Mouse (Mus musculus) layer of hippocampus, adult 11-12 months (tissue): ENCODE measurements around the gene Alyref.

Experiments
- DNase-seq: peaks from one replicate; pipeline ENCODE4 v3.0.0; 2022; ENCODE audit warnings: low spot score

Alyref gene

GRCm38 (mm10) chr11:120626785-120627467 is 28.8 kb upstream of the Alyref start:
- no peak for DNase-seq

GRCm38 (mm10) chr11:120625152-120625775 is 27.1 kb upstream of the Alyref start, which contains the start of gene Sirt7:
Gene Sirt7 (minus strand): TSS chr11:120625240.
- DNase-seq, result no peak

GRCm38 (mm10) chr11:120624680-120625111 is 26.5 kb upstream of the Alyref start:
- DNase-seq, result peak; percentile 86

- peak; percentile 69 for DNase-seq
Observed at GRCm38 (mm10) chr11:120623961-120624679, 26.0 kb upstream of the Alyref start.

GRCm38 (mm10) chr11:120622805-120623204 is 24.6 kb upstream of the Alyref start:
- no peak for DNase-seq

- DNase-seq, result no peak
Observed at GRCm38 (mm10) chr11:120620195-120620594, 22.0 kb upstream of the Alyref start.

- DNase-seq, result no peak
Observed at GRCm38 (mm10) chr11:120618619-120619535, 20.7 kb upstream of the Alyref start.

GRCm38 (mm10) chr11:120617519-120618112 is 19.5 kb upstream of the Alyref start, which contains the start of gene Pcyt2:
Gene Pcyt2 (minus strand): TSS chr11:120617936.
- DNase-seq, result peak; percentile 93

GRCm38 (mm10) chr11:120616617-120617294 is 18.6 kb upstream of the Alyref start:
- DNase-seq, result no peak

GRCm38 (mm10) chr11:120615606-120616203 is 17.5 kb upstream of the Alyref start:
- no peak for DNase-seq

- no peak for DNase-seq
Observed at GRCm38 (mm10) chr11:120615167-120615566, 17.0 kb upstream of the Alyref start.

GRCm38 (mm10) chr11:120613976-120614375 is 15.8 kb upstream of the Alyref start:
- no peak for DNase-seq

- DNase-seq, result no peak
Observed at GRCm38 (mm10) chr11:120613481-120613972, 15.4 kb upstream of the Alyref start.

- DNase-seq, result peak; percentile 77
Observed at GRCm38 (mm10) chr11:120612763-120613162, 14.6 kb upstream of the Alyref start.

- no peak for DNase-seq
Observed at GRCm38 (mm10) chr11:120610477-120611046, 12.4 kb upstream of the Alyref start.

GRCm38 (mm10) chr11:120609250-120609649 is 11.1 kb upstream of the Alyref start:
- no peak for DNase-seq

- no peak for DNase-seq
Observed at GRCm38 (mm10) chr11:120608241-120609034, 10.3 kb upstream of the Alyref start, which contains the start of gene Npb. Gene Npb (plus strand): TSS chr11:120608477.

GRCm38 (mm10) chr11:120606764-120607163 is 8.6 kb upstream of the Alyref start:
- DNase-seq, result no peak

- no peak for DNase-seq
Observed at GRCm38 (mm10) chr11:120605667-120606066, 7.5 kb upstream of the Alyref start.
